Mouse (Mus musculus) layer of hippocampus, postnatal 36 days (tissue): ENCODE results near the gene Qrich2. TPM values are rescaled to one million over a fixed set of nuclear protein-coding genes. Genes with fewer than 3 reads are reported as not detected.
A peak's percentile ranks its signal among the peaks of the same experiment; 100 is the strongest.

Source experiments
- DNase-seq, 2 experiments: peaks; one replicate each; pipeline ENCODE4 v3.0.0; 2022
- total RNA-seq, 2 experiments: library from RNA; stranded (reverse); gene quantifications; 2 replicates each; pipeline ENCODE4 v1.2.3; 2021

The Qrich2 gene
- total RNA-seq, 2 experiments from 2014 or later, result not detected

- no peak for DNase-seq
Observed at GRCm38 (mm10) chr11:116443935-116444334, 22.1 kb downstream of the Qrich2 start.

- no peak for DNase-seq
Observed at GRCm38 (mm10) chr11:116443311-116443710, 22.7 kb downstream of the Qrich2 start.

GRCm38 (mm10) chr11:116442867-116443177, 23.2 kb downstream of the Qrich2 start:
- DNase-seq, result no peak

GRCm38 (mm10) chr11:116442129-116442866, 23.7 kb downstream of the Qrich2 start:
- DNase-seq, result no peak

- no peak for DNase-seq
Observed at GRCm38 (mm10) chr11:116440408-116441068, 25.5 kb downstream of the Qrich2 start.

- no peak for DNase-seq
Observed at GRCm38 (mm10) chr11:116439269-116440240, 26.5 kb downstream of the Qrich2 start.

GRCm38 (mm10) chr11:116437541-116437940, 28.5 kb downstream of the Qrich2 start:
- DNase-seq, result no peak

GRCm38 (mm10) chr11:116436725-116437331, 29.2 kb downstream of the Qrich2 start:
- DNase-seq, result no peak

GRCm38 (mm10) chr11:116435992-116436724, 29.9 kb downstream of the Qrich2 start:
- no peak for DNase-seq

- DNase-seq, result no peak
Observed at GRCm38 (mm10) chr11:116434967-116435752, 30.9 kb downstream of the Qrich2 start.

GRCm38 (mm10) chr11:116434287-116434966, 31.6 kb downstream of the Qrich2 start:
- DNase-seq, result peak; percentile 55 to 61

- DNase-seq, result peak; percentile 98 to 100
Observed at GRCm38 (mm10) chr11:116433356-116434286, 32.4 kb downstream of the Qrich2 start, which contains the start of gene Ubald2. TSS of gene Ubald2 (plus strand) at chr11:116434094.

- DNase-seq, result no peak
Observed at GRCm38 (mm10) chr11:116432593-116433355, 33.3 kb downstream of the Qrich2 start.

GRCm38 (mm10) chr11:116432127-116432526, 33.9 kb downstream of the Qrich2 start:
- DNase-seq, result no peak

GRCm38 (mm10) chr11:116431428-116432077, 34.5 kb downstream of the Qrich2 start:
- DNase-seq, result no peak

GRCm38 (mm10) chr11:116430723-116431427, 35.2 kb downstream of the Qrich2 start:
- DNase-seq, result no peak
